16 mouse cellular contexts compared by ENCODE assay signal in genomic region chr4:39067260-39067876, GRCm38 (mm10).
A peak's percentile ranks its signal among the peaks of the same experiment; 100 is the strongest.
DNase-seq lines count a peak whose midpoint lies in the region; ATAC-seq and TF ChIP-seq lines count a peak whose summit lies in the region.
"Had no signal": no experiment of that assay in that cellular context is flagged by ENCODE, and none has a peak within 500 bp of the region (broad histone marks: within the 10 kb centered on the region; RNA-seq: fewer than 3 reads in every experiment).

No protein-coding gene starts in this region.

- no peaks in the 10 kb centered on the region for H3K36me3 ChIP-seq in heart, postnatal 0 days (replicated peaks; ENCODE audit: control insufficient read depth, insufficient read depth, low read length)
- H3K36me3 ChIP-seq in intestine, embryonic 15.5 days: no peaks in the 10 kb centered on the region
- H3K36me3 ChIP-seq: forebrain, embryonic 10.5 days; hindbrain, embryonic 13.5 days; midbrain, embryonic 15.5 days; neural tube, embryonic 15.5 days had no signal

- no peak for TF ChIP-seq POLR2A in brain, embryonic 14.5 days (IDR thresholded peaks at IDR 0.05; ENCODE audit: borderline replicate concordance, extremely low read depth, insufficient read depth, insufficient read length, poor library complexity, severe bottlenecking)

- H3K27me3 ChIP-seq in heart, postnatal 0 days (ENCODE audit: control insufficient read depth, insufficient read depth, low read length): no peaks in the 10 kb centered on the region
- H3K27me3 ChIP-seq in intestine, embryonic 15.5 days (replicated peaks): no peaks in the 10 kb centered on the region
- H3K27me3 ChIP-seq: hindbrain, embryonic 13.5 days; midbrain, embryonic 15.5 days; neural tube, embryonic 15.5 days had no signal

- H3K27ac ChIP-seq in heart, postnatal 0 days (ENCODE audit: low read depth): no peak overlapping the region
- H3K27ac ChIP-seq in intestine, embryonic 15.5 days: no peak overlapping the region
- H3K27ac ChIP-seq: forebrain, embryonic 10.5 days; hindbrain, embryonic 13.5 days; midbrain, embryonic 15.5 days; neural tube, embryonic 15.5 days had no signal

- no peak overlapping the region for H3K9ac ChIP-seq in heart, postnatal 0 days (replicated peaks; ENCODE audit: low read depth, low read length)
- no peak overlapping the region for H3K9ac ChIP-seq in intestine, embryonic 15.5 days
- H3K9ac ChIP-seq: hindbrain, embryonic 13.5 days; midbrain, embryonic 15.5 days; neural tube, embryonic 15.5 days had no signal

- no peak overlapping the region for H3K4me3 ChIP-seq in heart, postnatal 0 days (ENCODE audit: low read depth, low read length)
- no peak overlapping the region for H3K4me3 ChIP-seq in intestine, embryonic 15.5 days (replicated peaks)
- H3K4me3 ChIP-seq: forebrain, embryonic 10.5 days; hindbrain, embryonic 13.5 days; midbrain, embryonic 15.5 days; neural tube, embryonic 15.5 days had no signal

- TF ChIP-seq CTCF in heart, postnatal 0 days (IDR thresholded peaks at IDR 0.05; ENCODE audit: low read depth): no peak
- no peak for TF ChIP-seq CTCF in brain, embryonic 14.5 days (IDR thresholded peaks at IDR 0.05; ENCODE audit: borderline replicate concordance, extremely low read depth, insufficient read depth, insufficient read length)

- no peaks in the 10 kb centered on the region for H3K4me1 ChIP-seq in heart, postnatal 0 days (ENCODE audit: control insufficient read depth, insufficient read depth)
- H3K4me1 ChIP-seq in intestine, embryonic 15.5 days (replicated peaks): no peaks in the 10 kb centered on the region
- H3K4me1 ChIP-seq: forebrain, embryonic 10.5 days; hindbrain, embryonic 13.5 days; midbrain, embryonic 15.5 days; neural tube, embryonic 15.5 days had no signal

- H3K4me2 ChIP-seq in heart, postnatal 0 days (ENCODE audit: low read depth, low read length): no peak overlapping the region
- no peak overlapping the region for H3K4me2 ChIP-seq in intestine, embryonic 15.5 days (replicated peaks)
- H3K4me2 ChIP-seq: hindbrain, embryonic 13.5 days; midbrain, embryonic 15.5 days; neural tube, embryonic 15.5 days had no signal

- intact Hi-C loops in heart, postnatal 36 days (cut with DNase I): no loop called here
- intact Hi-C loops in gastrocnemius, postnatal 36 days (cut with DNase I): no loop called here

- no peak for TF ChIP-seq EP300 in heart, postnatal 0 days (IDR thresholded peaks at IDR 0.05; ENCODE audit: low read depth)

- peak; percentile 4 to 5 for DNase-seq in cerebellum, postnatal 14 days
- no peak for DNase-seq in cerebellum, adult 11 months
- DNase-seq in heart, postnatal 0 days (ENCODE audit: low spot score): peak; percentile 78
- no peak for DNase-seq in heart, postnatal 36 days
- peak; percentile 1 for DNase-seq in brain, embryonic 14.5 days (ENCODE audit: low read depth)
- DNase-seq in gastrocnemius, postnatal 36 days: no peak
- DNase-seq: B cell, adult 2 months; cerebellum, adult 11-12 months; lung, postnatal 14 days; thymus, adult 2 months had no signal

- H3K9me3 ChIP-seq in heart, postnatal 0 days (replicated peaks; ENCODE audit: control insufficient read depth, low read length): no peaks in the 10 kb centered on the region
- no peaks in the 10 kb centered on the region for H3K9me3 ChIP-seq in intestine, embryonic 15.5 days
- H3K9me3 ChIP-seq: forebrain, embryonic 10.5 days; hindbrain, embryonic 13.5 days; midbrain, embryonic 15.5 days; neural tube, embryonic 15.5 days had no signal

- WGBS in heart, postnatal 0 days: 16% methylated on average over 3 of the region's 3 CpGs
- 69% methylated on average over 3 of the region's 3 CpGs for WGBS in intestine, embryonic 15.5 days

- ATAC-seq in heart, postnatal 0 days (ENCODE audit: insufficient read depth, low read depth): peak; percentile 93
- peak; percentile 81 for ATAC-seq in intestine, embryonic 15.5 days
- ATAC-seq: inflammation-experienced regulatory T-cells, adult 6 months; midbrain, embryonic 15.5 days had no signal

Comparison
In these comparisons a context has a peak if more than half of its experiments do, and no peak if none do; other contexts are left out.
1. DNase-seq: peak in cerebellum, postnatal 14 days (2 of 2), heart, postnatal 0 days (single experiment) and brain, embryonic 14.5 days (single experiment); none in cerebellum, adult 11 months (single experiment), heart, postnatal 36 days (0 of 2) and gastrocnemius, postnatal 36 days (0 of 2).